Mouse (Mus musculus) ES-E14 (cell line): ENCODE data around the gene Babam1.

Experiments used
- CHD2 ChIP-seq: IDR thresholded peaks from 2 replicates; pipeline ENCODE4 v1.6.1; 2014; ENCODE audit warnings: mild to moderate bottlenecking, low read depth, low read length, inconsistent platforms
- ZC3H11A ChIP-seq: IDR thresholded peaks from 2 replicates; pipeline ENCODE4 v1.6.1; 2012; ENCODE audit warnings: low read depth, mild to moderate bottlenecking, inconsistent platforms, low read length, borderline replicate concordance
- ZNF384 ChIP-seq: IDR thresholded peaks from 2 replicates; pipeline ENCODE4 v1.6.1; 2012; ENCODE audit warnings: low read depth, low read length, inconsistent platforms

DNA sequence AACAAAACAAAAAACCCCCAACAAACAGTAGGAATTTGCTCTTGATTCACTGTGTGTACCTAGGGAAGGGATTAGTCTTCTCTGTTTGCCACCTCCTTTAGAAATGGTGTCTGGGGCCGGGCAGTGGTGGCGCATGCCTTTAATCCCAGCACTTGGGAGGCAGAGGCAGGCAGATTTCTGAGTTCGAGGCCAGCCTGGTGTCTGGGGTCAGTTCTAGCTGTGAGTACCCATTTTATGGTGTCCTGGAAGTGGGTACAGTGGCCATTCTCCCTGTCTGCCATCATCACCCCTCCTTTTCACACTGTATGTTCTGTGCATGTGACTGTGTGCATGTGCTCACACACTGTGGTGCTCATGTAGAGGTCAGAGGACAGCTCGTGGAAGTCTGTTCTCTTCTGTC is 11.6 kb downstream of the Babam1 start:
- no peak for TF ChIP-seq CHD2
- TF ChIP-seq ZNF384: no peak
- TF ChIP-seq ZC3H11A: no peak
